Mouse (Mus musculus): Measurements from ENCODE around the gene Tuba3a.

Gene Tuba3a

GRCm38 (mm10) chr6:125285890-125286289, at the start of gene Tuba3a:
Gene Tuba3a (minus strand): TSS chr6:125286042.
- DNase-seq (ENCODE audit: low read depth in 1 of 2, low spot score in 2 of 2): no peak

GRCm38 (mm10) chr6:125334356-125334755, 48.5 kb upstream of the Tuba3a start:
- DNase-seq (ENCODE audit: low read depth in 1 of 2, low spot score in 2 of 2): no peak

- DNase-seq (ENCODE audit: low read depth in 1 of 2, low spot score in 2 of 2): peak; percentile 74 to 78
These were observed 47.5 kb upstream of the Tuba3a start for GRCm38 (mm10) chr6:125333112-125333899.

GRCm38 (mm10) chr6:125330626-125331326, 44.9 kb upstream of the Tuba3a start:
- DNase-seq (ENCODE audit: low read depth in 1 of 2, low spot score in 2 of 2): peak in 1 of 2 experiments; percentile 58

GRCm38 (mm10) chr6:125328243-125328642, 42.4 kb upstream of the Tuba3a start:
- peak in 1 of 2 experiments; percentile 52 for DNase-seq (ENCODE audit: low read depth in 1 of 2, low spot score in 2 of 2)

GRCm38 (mm10) chr6:125325337-125325736, 39.5 kb upstream of the Tuba3a start:
- no peak for DNase-seq (ENCODE audit: low read depth in 1 of 2, low spot score in 2 of 2)

GRCm38 (mm10) chr6:125323547-125323946, 37.7 kb upstream of the Tuba3a start:
- no peak for DNase-seq (ENCODE audit: low read depth in 1 of 2, low spot score in 2 of 2)

GRCm38 (mm10) chr6:125322794-125323193, 37.0 kb upstream of the Tuba3a start:
- no peak for DNase-seq (ENCODE audit: low read depth in 1 of 2, low spot score in 2 of 2)

GRCm38 (mm10) chr6:125321114-125321855, 35.4 kb upstream of the Tuba3a start:
- DNase-seq (ENCODE audit: low read depth in 1 of 2, low spot score in 2 of 2): no peak

GRCm38 (mm10) chr6:125320323-125320722, 34.5 kb upstream of the Tuba3a start, which contains the start of gene Scnn1a:
Gene Scnn1a (plus strand): TSS chr6:125320659.
- no peak for DNase-seq (ENCODE audit: low read depth in 1 of 2, low spot score in 2 of 2)

- no peak for DNase-seq (ENCODE audit: low read depth in 1 of 2, low spot score in 2 of 2)
These were observed 34.1 kb upstream of the Tuba3a start for GRCm38 (mm10) chr6:125319919-125320296.

- DNase-seq (ENCODE audit: low read depth in 1 of 2, low spot score in 2 of 2): no peak
These were observed 33.4 kb upstream of the Tuba3a start for GRCm38 (mm10) chr6:125318981-125319918.

- DNase-seq (ENCODE audit: low read depth in 1 of 2, low spot score in 2 of 2): no peak
These were observed 31.2 kb upstream of the Tuba3a start for GRCm38 (mm10) chr6:125317077-125317476.

- DNase-seq (ENCODE audit: low read depth in 1 of 2, low spot score in 2 of 2): no peak
These were observed 28.9 kb upstream of the Tuba3a start for GRCm38 (mm10) chr6:125314746-125315145.

GRCm38 (mm10) chr6:125314231-125314563, 28.4 kb upstream of the Tuba3a start:
- no peak for DNase-seq (ENCODE audit: low read depth in 1 of 2, low spot score in 2 of 2)

- peak; percentile 52 to 71 for DNase-seq (ENCODE audit: low read depth in 1 of 2, low spot score in 2 of 2)
These were observed 27.8 kb upstream of the Tuba3a start, which contains the start of gene Ltbr for GRCm38 (mm10) chr6:125313546-125314230. Gene Ltbr (minus strand): TSS chr6:125313885.

GRCm38 (mm10) chr6:125312581-125313355, 26.9 kb upstream of the Tuba3a start:
- DNase-seq (ENCODE audit: low read depth in 1 of 2, low spot score in 2 of 2): no peak

GRCm38 (mm10) chr6:125312171-125312570, 26.3 kb upstream of the Tuba3a start:
- no peak for DNase-seq (ENCODE audit: low read depth in 1 of 2, low spot score in 2 of 2)

GRCm38 (mm10) chr6:125309406-125309805, 23.6 kb upstream of the Tuba3a start:
- DNase-seq (ENCODE audit: low read depth in 1 of 2, low spot score in 2 of 2): no peak

Measured in monocyte, adult 2 months (primary cell).